Mouse (Mus musculus) stomach, embryonic 16.5 days (tissue): ENCODE results near the gene Cntnap1. TPM values are rescaled to one million over a fixed set of nuclear protein-coding genes. Genes with fewer than 3 reads are reported as not detected.
A peak's percentile ranks its signal among the peaks of the same experiment; 100 is the strongest.

ENCODE experiments used
- ATAC-seq: fragments of 200-750 bp; cut with Nextera tagmentation; 2 replicates; pipeline ENCODE4 v1.8.0; 2017; ENCODE audit warnings: moderate number of reproducible peaks, moderate TSS enrichment; ENCODE audit not compliant: insufficient read depth, low FRiP score
- H3K27ac ChIP-seq: fragments of 300-500 bp; sonication (generic); 2 replicates; pipeline ENCODE4 v1.5.1; 2014; ENCODE audit warnings: low read length
- H3K27me3 ChIP-seq: fragments of 300-500 bp; sonication (generic); 2 replicates; pipeline ENCODE4 v1.6.1; 2014; ENCODE audit warnings: low read length, control low read depth, mixed read lengths; ENCODE audit not compliant: control insufficient read depth, insufficient read depth
- H3K36me3 ChIP-seq: fragments of 300-500 bp; sonication (generic); 2 replicates; pipeline ENCODE4 v1.6.1; 2014; ENCODE audit warnings: low read length; ENCODE audit not compliant: control insufficient read depth, insufficient read depth
- H3K4me1 ChIP-seq: fragments of 300-500 bp; sonication (generic); 2 replicates; pipeline ENCODE4 v1.6.1; 2014; ENCODE audit warnings: low read length, control low read depth, mixed read lengths; ENCODE audit not compliant: control insufficient read depth, insufficient read depth
- H3K4me2 ChIP-seq: fragments of 300-500 bp; sonication (generic); 2 replicates; pipeline ENCODE4 v1.6.1; 2014; ENCODE audit warnings: low read depth, low read length, mixed read lengths
- H3K4me3 ChIP-seq: fragments of 300-500 bp; sonication (generic); replicated peaks from 2 replicates; pipeline ENCODE4 v1.5.1; 2014; ENCODE audit warnings: mild to moderate bottlenecking, low read length
- H3K9ac ChIP-seq: fragments of 300-500 bp; sonication (generic); 2 replicates; pipeline ENCODE4 v1.6.1; 2014; ENCODE audit warnings: low read length
- H3K9me3 ChIP-seq: fragments of 300-500 bp; sonication (generic); replicated peaks from 2 replicates; pipeline ENCODE4 v1.6.1; 2016; ENCODE audit warnings: low read length, control low read depth; ENCODE audit not compliant: control insufficient read depth
- WGBS: fragments of 180-500 bp; shearing (Covaris S2); extraction: QIAGEN DNeasy Blood & Tissue Kit; methylation state at CpG from one replicate; pipeline ENCODE4 v1.1.7; 2014; 5-methylcytosine and 5-hydroxymethylcytosine counted together
- polyA plus RNA-seq: library from polyadenylated mRNA; unstranded; fragments of >200 nt; fragmentation: Nextera tagmentation; extraction: Ambion mirVana; gene quantifications from 2 replicates; pipeline ENCODE4 v1.2.1, GENCODE M21; 2015

Gene Cntnap1
- polyA plus RNA-seq, 1 experiment from 2014 or later, result 2.3 TPM

- Histone ChIP-seq H3K9ac (no peak overlapping the region), H3K4me2 (no peak overlapping the region), H3K27ac (no peak overlapping the region), H3K27me3 (no peaks in the 10 kb centered on the region), H3K9me3 (no peaks in the 10 kb centered on the region), H3K4me1 (peaks cover 23% of the 10 kb centered on the region), H3K4me3 (no peak overlapping the region), H3K36me3 (no peaks in the 10 kb centered on the region)
- no peak for ATAC-seq
- 90% methylated on average over 4 of the region's 4 CpGs for WGBS
These were observed 15.1 kb downstream of the Cntnap1 start for GRCm38 (mm10) chr11:101185441-101185840.

GRCm38 (mm10) chr11:101186526-101187247 is 16.4 kb downstream of the Cntnap1 start:
- ATAC-seq, result no peak
- Histone ChIP-seq H3K4me1 (peaks cover 35% of the 10 kb centered on the region), H3K27ac (no peak overlapping the region)

GRCm38 (mm10) chr11:101187541-101187940 is 17.2 kb downstream of the Cntnap1 start:
- H3K36me3 ChIP-seq, result no peaks in the 10 kb centered on the region
- no peak overlapping the region for H3K9ac ChIP-seq
- no peak overlapping the region for H3K4me3 ChIP-seq
- no peak overlapping the region for H3K4me2 ChIP-seq
- no peak overlapping the region for H3K27ac ChIP-seq
- WGBS, result 88% methylated on average over 5 of the region's 5 CpGs
- no peaks in the 10 kb centered on the region for H3K27me3 ChIP-seq
- H3K9me3 ChIP-seq, result no peaks in the 10 kb centered on the region
- no peak for ATAC-seq
- H3K4me1 ChIP-seq, result peaks cover 35% of the 10 kb centered on the region

More at GRCm38 (mm10) chr11:101186526-101187247, 16.4 kb downstream of the Cntnap1 start:
- H3K27me3 ChIP-seq, result no peaks in the 10 kb centered on the region
- 89% methylated on average over 27 of the region's 27 CpGs for WGBS
- H3K9ac ChIP-seq, result no peak overlapping the region
- no peak overlapping the region for H3K4me3 ChIP-seq
- no peak overlapping the region for H3K4me2 ChIP-seq
- no peaks in the 10 kb centered on the region for H3K36me3 ChIP-seq
- no peaks in the 10 kb centered on the region for H3K9me3 ChIP-seq

GRCm38 (mm10) chr11:101188166-101188805 is 18.0 kb downstream of the Cntnap1 start:
- Histone ChIP-seq H3K27ac (peak overlapping the region; percentile 96), H3K36me3 (no peaks in the 10 kb centered on the region), H3K4me2 (no peak overlapping the region), H3K4me3 (no peak overlapping the region), H3K9ac (no peak overlapping the region), H3K27me3 (no peaks in the 10 kb centered on the region), H3K4me1 (peaks cover 35% of the 10 kb centered on the region), H3K9me3 (no peaks in the 10 kb centered on the region)
- 72% methylated on average over 11 of the region's 11 CpGs for WGBS
- no peak for ATAC-seq

- Histone ChIP-seq H3K27me3 (no peaks in the 10 kb centered on the region), H3K27ac (peak overlapping the region; percentile 96), H3K9ac (peak overlapping the region; percentile 52), H3K36me3 (no peaks in the 10 kb centered on the region), H3K4me2 (peak overlapping the region; percentile 34), H3K9me3 (no peaks in the 10 kb centered on the region), H3K4me1 (peaks cover 35% of the 10 kb centered on the region), H3K4me3 (no peak overlapping the region)
- ATAC-seq, result peak; percentile 90
- WGBS, result 15% methylated on average over 6 of the region's 6 CpGs
These were observed 19.3 kb downstream of the Cntnap1 start for GRCm38 (mm10) chr11:101189495-101190180.

- H3K4me2 ChIP-seq, result peak overlapping the region; percentile 34; the same call in 1 of the 2 replicates
- WGBS, result 40% methylated on average over 8 of the region's 8 CpGs
- H3K9ac ChIP-seq, result peak overlapping the region; percentile 52
These were observed 20.0 kb downstream of the Cntnap1 start for GRCm38 (mm10) chr11:101190181-101190912.

GRCm38 (mm10) chr11:101190913-101191907 is 20.9 kb downstream of the Cntnap1 start:
- Histone ChIP-seq H3K4me3 (no peak overlapping the region), H3K9ac (no peak overlapping the region; the same call in 1 of the 2 replicates), H3K36me3 (no peaks in the 10 kb centered on the region), H3K4me2 (no peak overlapping the region), H3K27ac (peak overlapping the region; percentile 96), H3K27me3 (no peaks in the 10 kb centered on the region), H3K9me3 (no peaks in the 10 kb centered on the region), H3K4me1 (peaks cover 35% of the 10 kb centered on the region)
- 53% methylated on average over 17 of the region's 17 CpGs for WGBS
- ATAC-seq, result no peak

More at GRCm38 (mm10) chr11:101190181-101190912, 20.0 kb downstream of the Cntnap1 start:
- Histone ChIP-seq H3K9me3 (no peaks in the 10 kb centered on the region), H3K27ac (peak overlapping the region; percentile 96), H3K36me3 (no peaks in the 10 kb centered on the region), H3K4me3 (no peak overlapping the region), H3K27me3 (no peaks in the 10 kb centered on the region), H3K4me1 (peaks cover 35% of the 10 kb centered on the region)
- peak; percentile 14; the same call in 1 of the 2 replicates for ATAC-seq

- H3K27me3 ChIP-seq, result no peaks in the 10 kb centered on the region
- no peaks in the 10 kb centered on the region for H3K9me3 ChIP-seq
- H3K36me3 ChIP-seq, result peaks cover 4% of the 10 kb centered on the region
- ATAC-seq, result no peak
- no peak overlapping the region for H3K4me3 ChIP-seq
- 72% methylated on average over 4 of the region's 4 CpGs for WGBS
- H3K4me2 ChIP-seq, result no peak overlapping the region
- peak overlapping the region; percentile 55 for H3K27ac ChIP-seq
- 0 out of 2 replicates have a peak overlapping the region, but pooled peaks have one; percentile 16 for H3K9ac ChIP-seq
- peaks cover 35% of the 10 kb centered on the region for H3K4me1 ChIP-seq
These were observed 21.7 kb downstream of the Cntnap1 start for GRCm38 (mm10) chr11:101191919-101192470.
